Mouse (Mus musculus) splenic B cell, adult 2 months (primary cell): ENCODE data around the gene Tmem62.
"Not testable (repeated sequence)": the region's sequence is repeated elsewhere in the genome, so short reads cannot be mapped to it uniquely, and the experiment has no call there.

Source experiments
- DNase-seq: peaks from one replicate; pipeline ENCODE4 v3.0.0-alpha.2; 2011; ENCODE audit warnings: low read depth, low spot score
- H3K27me3 ChIP-seq: 2 replicates; pipeline ENCODE4 v1.6.1; 2012; ENCODE audit warnings: mild to moderate bottlenecking, low read length, moderate library complexity, mixed read lengths; ENCODE audit not compliant: control insufficient read depth, poor library complexity, insufficient read depth, severe bottlenecking
- H3K36me3 ChIP-seq: 2 replicates; pipeline ENCODE4 v1.6.1; 2012; ENCODE audit warnings: mild to moderate bottlenecking, low read length, moderate library complexity, mixed read lengths; ENCODE audit not compliant: control insufficient read depth, poor library complexity, insufficient read depth, severe bottlenecking

Tmem62 gene

DNA sequence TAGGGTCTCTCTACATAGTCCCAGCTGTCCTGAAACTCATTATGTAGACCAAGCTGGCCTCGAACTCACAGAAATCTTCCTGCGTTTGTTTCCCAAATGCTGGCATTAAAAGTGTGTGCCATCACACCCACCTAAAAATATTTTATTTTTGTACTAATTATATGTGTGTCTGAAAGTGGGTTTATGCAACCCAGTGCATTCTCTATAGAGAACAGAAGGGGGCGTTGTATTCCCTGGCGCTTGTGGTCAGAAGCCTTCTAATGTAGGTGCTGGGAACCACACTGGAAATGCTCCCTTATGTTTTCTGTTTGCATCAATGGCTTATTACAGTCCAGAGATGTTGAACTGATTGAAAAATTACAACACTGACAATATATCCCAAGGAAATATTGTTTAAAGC, 509 bp upstream of the Tmem62 start:
- DNase-seq = peak; percentile 47
- Histone ChIP-seq H3K36me3 (0 out of 2 replicates have a peak, but pooled peaks cover 3% of the 10 kb centered on the region), H3K27me3 (no peaks in the 10 kb centered on the region)

DNA sequence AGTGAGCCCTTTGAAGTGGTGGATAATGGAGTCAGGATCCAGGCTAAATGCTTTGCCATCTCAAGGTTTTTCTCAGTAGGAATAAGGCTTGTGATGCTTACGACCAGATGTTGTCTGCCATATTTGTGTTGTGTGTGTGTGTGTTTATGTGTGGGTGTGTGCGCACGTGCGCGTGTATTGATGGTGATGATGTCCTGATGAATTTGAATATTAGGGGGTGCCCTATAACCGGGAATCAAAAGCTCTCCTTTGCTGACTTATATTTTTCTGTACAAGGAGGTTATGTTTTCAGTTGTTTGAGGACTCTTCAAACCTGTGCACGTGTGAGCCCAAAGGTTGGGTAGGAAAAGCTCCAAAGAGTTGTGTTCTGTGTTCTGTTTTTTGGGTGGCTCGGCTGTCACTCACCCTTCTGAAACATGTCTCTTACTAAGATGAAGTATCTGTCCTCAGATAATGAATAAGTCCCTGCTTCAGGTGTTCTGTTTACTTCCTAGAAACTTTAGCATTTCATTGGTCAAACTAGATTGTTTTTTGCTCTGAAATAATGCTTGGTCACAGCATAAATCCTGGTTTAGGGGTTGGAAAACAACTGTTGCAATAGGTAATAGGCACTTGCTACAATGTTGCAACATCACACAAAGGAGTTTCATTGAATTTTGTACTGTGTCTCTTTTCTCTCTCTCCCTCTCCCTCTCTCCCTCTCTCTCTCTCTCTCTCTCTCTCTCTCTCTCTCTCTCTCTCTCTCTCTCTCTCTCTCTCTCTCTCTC, 1.3 kb downstream of the Tmem62 start:
- Histone ChIP-seq H3K36me3 (0 out of 2 replicates have a peak, but pooled peaks cover 3% of the 10 kb centered on the region), H3K27me3 (no peaks in the 10 kb centered on the region)
- DNase-seq = peak; percentile 10

DNA sequence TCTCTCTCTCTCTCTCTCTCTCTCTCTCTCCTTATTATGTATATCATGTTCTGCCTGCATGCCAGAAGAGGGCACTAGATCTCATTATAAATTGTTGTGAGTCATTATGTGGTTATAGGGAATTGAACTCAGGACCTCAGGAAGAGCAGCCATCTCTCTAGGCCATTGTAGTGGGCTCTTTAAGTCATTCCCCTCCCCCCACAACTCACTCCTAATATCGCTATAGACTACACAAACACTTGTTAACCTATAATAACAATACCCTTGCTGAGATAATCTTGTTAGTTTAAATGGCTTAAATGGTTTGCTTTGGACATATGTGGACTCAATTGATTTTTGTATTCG, 1.8 kb downstream of the Tmem62 start:
- Histone ChIP-seq H3K27me3 (no peaks in the 10 kb centered on the region), H3K36me3 (0 out of 2 replicates have a peak, but pooled peaks cover 3% of the 10 kb centered on the region)
- peak; percentile 50 for DNase-seq

DNA sequence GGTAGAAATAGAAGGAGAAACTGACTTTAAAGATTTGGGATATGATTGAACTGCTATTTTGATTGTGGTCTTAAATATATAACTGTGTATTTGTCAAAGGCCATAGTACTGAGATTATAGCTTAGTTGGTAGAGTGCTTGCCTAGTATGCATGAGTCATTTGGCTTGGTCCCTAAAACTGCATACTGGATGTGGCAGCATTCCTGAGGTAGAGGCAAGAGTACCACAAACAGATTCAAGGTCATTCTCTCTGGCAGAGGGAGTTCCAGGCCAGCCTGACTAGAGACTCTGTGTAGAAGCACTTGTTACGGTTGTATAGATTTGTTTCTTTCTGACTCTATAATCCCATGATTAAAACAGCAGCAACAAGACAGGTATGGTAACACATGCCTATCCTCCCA, 3.0 kb downstream of the Tmem62 start:
- Histone ChIP-seq H3K36me3 (peaks cover 5% of the 10 kb centered on the region; the same call in 1 of the 2 replicates), H3K27me3 (no peaks in the 10 kb centered on the region)
- no peak for DNase-seq

DNA sequence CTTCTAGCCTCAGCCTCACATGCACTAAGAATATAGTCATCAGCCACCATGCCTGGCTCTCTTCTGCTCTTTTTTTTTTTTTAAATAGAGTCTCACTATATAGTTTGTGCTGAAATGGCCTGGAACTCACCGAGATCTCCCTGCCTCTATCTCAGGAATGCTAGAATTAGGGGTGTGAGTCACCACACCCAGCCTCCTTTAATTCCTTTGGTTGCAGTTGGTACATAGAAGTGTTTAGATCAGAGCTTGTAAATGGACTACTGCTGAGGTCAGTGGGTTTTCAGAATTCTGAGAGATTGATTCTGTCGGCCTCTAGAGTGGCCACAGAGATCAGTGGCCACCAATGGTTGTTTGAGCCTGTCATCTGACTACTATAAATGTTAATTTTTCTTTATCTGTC, 4.0 kb downstream of the Tmem62 start:
- H3K36me3 ChIP-seq = peaks cover 5% of the 10 kb centered on the region; the same call in 1 of the 2 replicates
- H3K27me3 ChIP-seq = no peaks in the 10 kb centered on the region
- DNase-seq = no peak

DNA sequence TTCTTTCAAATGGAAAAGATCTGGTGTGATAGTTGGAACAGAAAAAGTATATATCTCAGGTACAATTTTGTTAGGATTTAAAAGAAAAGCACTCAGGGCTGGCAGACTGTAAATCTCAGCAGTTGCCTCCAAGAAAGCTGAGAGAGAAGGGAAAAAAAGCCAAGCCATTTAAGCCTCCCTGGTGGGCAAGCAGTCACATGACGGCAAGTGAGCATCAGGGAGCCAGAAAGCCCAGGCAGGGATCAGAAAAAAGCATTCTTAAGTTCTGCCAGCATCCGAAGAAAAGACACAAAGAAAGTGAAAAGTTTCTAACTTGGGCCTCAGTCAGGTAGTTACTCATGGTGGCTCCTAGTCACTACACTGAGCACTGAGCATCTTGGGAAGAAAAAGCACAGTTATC, 6.8 kb downstream of the Tmem62 start:
- H3K27me3 ChIP-seq = no peaks in the 10 kb centered on the region
- H3K36me3 ChIP-seq = peaks cover 11% of the 10 kb centered on the region
- no peak for DNase-seq

DNA sequence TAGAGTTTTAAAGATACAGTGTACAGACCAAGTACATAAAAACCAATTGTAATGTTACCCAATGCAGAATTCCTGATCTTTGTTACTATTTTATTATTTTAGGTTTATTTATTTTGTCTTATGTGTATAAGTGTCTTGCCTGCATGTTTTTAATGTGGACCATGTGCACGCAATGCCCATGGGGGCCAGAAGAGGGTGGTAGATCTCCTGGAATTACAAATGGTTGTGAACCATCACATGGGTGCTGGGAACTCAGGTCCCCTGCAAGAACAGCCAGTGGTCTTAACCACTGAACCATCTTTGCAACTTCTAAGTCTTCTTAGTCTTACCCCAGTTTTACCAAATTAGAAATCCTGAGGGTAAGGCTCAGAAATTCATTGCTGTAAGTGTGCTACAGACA, 8.4 kb downstream of the Tmem62 start:
- peaks cover 12% of the 10 kb centered on the region for H3K36me3 ChIP-seq
- DNase-seq = peak; percentile 38

DNA sequence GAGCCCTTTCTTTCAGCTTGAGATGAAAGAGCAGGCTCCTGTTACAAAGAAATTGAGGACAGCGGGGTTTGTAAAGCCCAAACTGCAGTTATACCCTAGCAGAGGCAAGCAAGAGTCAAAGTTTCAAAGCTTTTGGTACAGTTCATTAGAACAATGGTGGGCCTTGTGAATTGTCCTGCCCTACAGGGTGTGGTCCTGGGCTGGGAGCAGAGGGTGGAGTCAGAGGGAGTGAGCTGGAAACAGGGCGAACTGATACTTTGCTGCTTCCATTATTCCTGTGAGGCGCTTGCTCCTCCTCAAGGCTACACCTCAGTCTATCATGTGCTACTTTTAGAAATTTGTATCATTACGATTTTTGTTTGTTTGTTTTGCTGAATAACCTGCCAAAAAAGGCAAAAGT, 14.4 kb downstream of the Tmem62 start:
- Histone ChIP-seq H3K27me3 (no peaks in the 10 kb centered on the region), H3K36me3 (peaks cover 8% of the 10 kb centered on the region; the same call in 1 of the 2 replicates)
- DNase-seq = no peak

More for the DNA sequence above, 8.4 kb downstream of the Tmem62 start:
- no peaks in the 10 kb centered on the region for H3K27me3 ChIP-seq

DNA sequence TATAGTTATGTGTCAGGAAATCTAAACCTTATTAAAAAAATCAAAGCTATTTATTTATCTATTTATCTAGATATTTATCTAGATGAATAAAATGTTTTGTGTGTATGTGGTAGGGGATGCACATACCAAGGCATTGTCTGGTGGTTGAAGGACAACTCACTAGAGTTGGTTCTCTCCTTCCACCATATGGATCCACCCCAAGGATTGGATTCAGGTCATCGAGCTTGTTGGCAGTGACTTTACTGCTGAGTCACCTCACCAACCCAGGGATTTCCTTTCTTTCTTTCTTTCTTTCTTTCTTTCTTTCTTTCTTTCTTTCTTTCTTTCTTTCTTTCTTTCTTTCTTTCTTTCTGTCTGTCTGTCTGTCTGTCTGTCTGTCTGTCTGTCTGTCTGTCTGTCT, 19.8 kb downstream of the Tmem62 start:
- not testable (repeated sequence) for H3K27me3 ChIP-seq, H3K36me3 ChIP-seq, DNase-seq

DNA sequence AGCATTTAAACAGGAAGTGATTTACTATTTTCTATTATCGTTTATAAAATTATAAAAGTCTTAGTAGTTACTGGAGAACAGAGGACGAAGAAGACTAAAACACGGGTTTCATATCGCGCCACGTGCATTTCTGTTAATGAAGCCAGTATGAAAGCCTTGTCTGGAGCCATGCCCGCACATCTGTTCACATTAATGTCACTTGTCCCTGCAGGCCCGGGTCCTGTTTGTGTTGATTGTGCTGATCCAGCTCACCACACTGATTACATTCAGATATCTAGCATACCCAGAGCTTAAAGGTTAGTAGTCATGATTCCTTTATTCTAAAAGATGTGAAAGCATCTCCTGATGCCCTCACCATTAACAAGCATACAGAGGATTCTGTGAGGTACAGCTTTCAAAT, 22.0 kb downstream of the Tmem62 start:
- Histone ChIP-seq H3K27me3 (no peaks in the 10 kb centered on the region), H3K36me3 (peaks cover 2% of the 10 kb centered on the region; the same call in 1 of the 2 replicates)
- no peak for DNase-seq

DNA sequence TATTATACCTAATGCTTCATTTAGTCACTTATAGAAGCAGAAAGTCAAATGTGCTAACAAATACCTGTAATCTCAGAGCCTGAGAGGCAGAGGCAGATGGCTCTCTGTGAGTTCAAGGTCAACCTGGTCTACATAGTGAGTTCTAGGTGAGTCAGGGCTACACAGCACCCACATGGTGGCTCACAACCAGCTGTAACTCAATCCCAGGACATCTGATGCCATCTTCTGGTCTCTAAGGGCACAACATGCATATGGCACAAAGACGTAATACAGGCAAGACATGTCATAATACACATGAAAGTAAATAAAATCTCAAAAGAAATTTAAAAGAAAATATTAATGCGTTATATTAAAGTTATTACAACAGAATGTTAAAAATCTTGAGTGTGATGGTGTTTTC, 26.8 kb downstream of the Tmem62 start:
- DNase-seq = peak; percentile 32
- Histone ChIP-seq H3K27me3 (no peaks in the 10 kb centered on the region), H3K36me3 (peaks cover 4% of the 10 kb centered on the region; the same call in 1 of the 2 replicates)

DNA sequence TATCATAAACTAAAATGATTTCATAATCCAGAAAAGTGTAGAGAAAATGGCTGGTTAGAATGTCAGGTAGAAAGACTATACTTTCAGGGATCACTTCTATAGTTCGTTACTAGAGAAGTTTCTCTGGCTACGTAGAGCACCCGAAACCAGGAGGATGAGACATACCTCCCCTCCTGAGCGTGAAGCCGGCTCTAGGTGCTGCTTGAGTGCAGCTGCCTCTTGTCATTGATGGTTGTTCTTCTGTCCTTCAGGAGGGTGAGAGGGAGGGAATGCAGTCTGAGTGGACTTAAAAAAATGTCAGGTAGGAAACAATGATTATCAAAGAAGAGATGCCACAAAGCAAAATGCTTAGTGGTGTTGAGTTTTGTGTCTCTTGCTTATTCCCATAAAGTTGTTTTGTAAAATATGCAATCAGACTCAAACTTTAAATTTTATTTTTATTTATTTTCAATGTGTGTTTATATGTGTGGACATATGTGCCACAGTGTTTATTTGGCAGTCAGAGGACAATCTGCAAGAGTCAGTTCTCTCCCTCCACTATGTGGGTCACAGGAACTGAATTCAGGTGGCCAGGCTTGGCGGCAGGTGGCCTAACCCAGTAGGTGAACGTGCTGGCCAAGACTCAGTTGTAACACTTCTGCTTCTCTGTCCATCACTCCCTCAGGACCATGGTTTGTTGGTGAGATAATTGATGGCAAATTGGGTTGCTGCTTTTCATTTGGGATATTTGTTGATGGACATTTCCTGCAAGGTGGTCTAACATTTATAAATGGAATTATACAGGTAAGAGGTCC, 27.4 kb downstream of the Tmem62 start:
- no peaks in the 10 kb centered on the region for H3K27me3 ChIP-seq
- DNase-seq = no peak
- H3K36me3 ChIP-seq = peaks cover 4% of the 10 kb centered on the region; the same call in 1 of the 2 replicates

DNA sequence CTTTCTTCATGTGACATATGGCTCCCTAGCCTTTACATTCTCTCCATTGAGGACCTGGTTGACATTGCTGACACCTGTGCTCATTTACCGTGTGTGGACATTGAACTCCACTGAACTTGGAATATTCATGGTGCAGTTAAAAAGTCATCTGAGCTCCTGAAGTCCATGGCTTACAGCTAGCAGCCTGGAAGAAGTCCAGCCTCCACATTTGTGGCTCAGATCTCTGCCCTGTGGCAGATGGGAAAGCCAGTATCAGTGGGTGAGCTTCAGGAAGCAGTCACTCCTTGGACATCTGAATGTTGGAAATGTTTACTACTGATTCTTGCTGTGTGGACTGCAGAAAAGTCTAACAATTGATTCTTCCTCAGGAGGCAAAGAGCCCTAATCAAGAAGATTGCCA, 30.2 kb downstream of the Tmem62 start:
- H3K36me3 ChIP-seq = peaks cover 2% of the 10 kb centered on the region; the same call in 1 of the 2 replicates
- H3K27me3 ChIP-seq = no peaks in the 10 kb centered on the region
- no peak for DNase-seq

DNA sequence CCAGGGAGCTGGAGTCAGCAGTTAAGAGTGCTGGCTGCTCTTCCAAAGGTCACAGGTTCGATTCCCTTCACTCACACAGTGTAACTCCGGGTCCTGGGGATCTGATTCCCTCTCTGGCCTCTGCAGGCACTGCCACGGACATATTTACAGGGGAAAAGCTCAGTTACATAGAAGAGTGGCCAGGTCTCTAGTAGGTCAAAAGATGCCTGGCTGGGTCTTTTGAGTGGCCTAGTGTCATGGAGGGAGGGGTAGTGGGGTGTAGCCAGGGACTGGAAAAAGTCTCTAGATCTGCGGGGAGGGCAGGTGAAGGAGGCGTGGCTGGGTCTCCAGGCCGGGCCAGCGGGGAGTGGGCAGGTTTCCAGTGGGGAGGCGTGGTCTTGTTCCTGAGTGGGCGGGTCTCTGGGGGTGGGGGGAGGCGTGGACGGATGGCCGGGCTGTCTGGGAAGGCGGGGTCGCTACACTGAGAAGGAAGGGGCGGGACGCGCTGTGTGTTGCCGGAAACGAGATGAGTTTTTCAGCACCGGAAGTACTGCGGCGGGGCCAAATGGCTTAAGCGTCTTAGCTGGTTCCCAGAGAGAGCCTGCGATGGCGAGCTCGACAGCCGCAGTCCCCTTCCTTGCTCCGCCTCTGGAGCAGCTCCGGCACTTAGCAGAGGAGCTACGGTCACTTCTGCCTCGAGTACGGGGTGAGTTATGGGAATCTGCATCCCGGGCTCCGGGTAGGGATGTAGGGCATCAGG, 31.3 kb downstream of the Tmem62 start, which contains the start of gene Ccndbp1:
Ccndbp1 (plus strand) TSS at position 479 of the 739 bp plus-strand sequence.
- no peaks in the 10 kb centered on the region for H3K27me3 ChIP-seq
- peak; percentile 93 for DNase-seq
- peaks cover 2% of the 10 kb centered on the region; the same call in 1 of the 2 replicates for H3K36me3 ChIP-seq
